Mouse (Mus musculus): ENCODE results near the gene Mllt11. TPM values are rescaled to one million over a fixed set of nuclear protein-coding genes. Genes with fewer than 3 reads are reported as not detected.

Gene Mllt11
- polyA plus RNA-seq, 2 experiments: 16.7 to 38.5 TPM

- Histone ChIP-seq H3K27me3 (ENCODE audit: control insufficient read depth, insufficient read depth, low read length) (no peaks in the 10 kb centered on the region), H3K27ac (replicated peaks; ENCODE audit: low read depth, low read length) (no peak overlapping the region), H3K9ac (ENCODE audit: low read depth, low read length, severe bottlenecking) (no peak overlapping the region), H3K4me1 (ENCODE audit: control insufficient read depth, insufficient read depth, low read length) (no peaks in the 10 kb centered on the region), H3K4me3 (replicated peaks; ENCODE audit: low read length) (no peak overlapping the region), H3K36me3 (ENCODE audit: control insufficient read depth, insufficient read depth, low read length) (peaks cover 35% of the 10 kb centered on the region), H3K9me3 (ENCODE audit: control insufficient read depth, low read length) (no peaks in the 10 kb centered on the region), H3K4me2 (replicated peaks; ENCODE audit: low read depth, low read length, severe bottlenecking) (no peak overlapping the region)
- ATAC-seq (ENCODE audit: low FRiP score, low read depth) (no peak), DNase-seq (ENCODE audit: low spot score) (no peak)
- no peak for TF ChIP-seq POLR2A (IDR thresholded peaks at IDR 0.05; ENCODE audit: borderline replicate concordance, extremely low read depth, insufficient read depth, insufficient read length)
- WGBS: 90% methylated on average over 5 of the region's 5 CpGs
Measured at GRCm38 (mm10) chr3:95269789-95270188, 37.8 kb upstream of the Mllt11 start.

GRCm38 (mm10) chr3:95267855-95268254, 35.9 kb upstream of the Mllt11 start:
- H3K27ac ChIP-seq (replicated peaks; ENCODE audit: low read depth, low read length): no peak overlapping the region

GRCm38 (mm10) chr3:95266052-95266451, 34.1 kb upstream of the Mllt11 start:
- Histone ChIP-seq H3K27me3 (ENCODE audit: control insufficient read depth, insufficient read depth, low read length) (no peaks in the 10 kb centered on the region), H3K4me2 (replicated peaks; ENCODE audit: low read depth, low read length, severe bottlenecking) (no peak overlapping the region), H3K4me3 (replicated peaks; ENCODE audit: low read length) (no peak overlapping the region), H3K4me1 (ENCODE audit: control insufficient read depth, insufficient read depth, low read length) (no peaks in the 10 kb centered on the region), H3K36me3 (ENCODE audit: control insufficient read depth, insufficient read depth, low read length) (peaks cover 65% of the 10 kb centered on the region), H3K9me3 (ENCODE audit: control insufficient read depth, low read length) (no peaks in the 10 kb centered on the region), H3K9ac (ENCODE audit: low read depth, low read length, severe bottlenecking) (no peak overlapping the region), H3K27ac (replicated peaks; ENCODE audit: low read depth, low read length) (no peak overlapping the region)
- DNase-seq (ENCODE audit: low spot score) (no peak), ATAC-seq (ENCODE audit: low FRiP score, low read depth) (no peak)
- 94% methylated on average over 3 of the region's 3 CpGs for WGBS
- no peak for TF ChIP-seq POLR2A (IDR thresholded peaks at IDR 0.05; ENCODE audit: borderline replicate concordance, extremely low read depth, insufficient read depth, insufficient read length)

More at GRCm38 (mm10) chr3:95267855-95268254, 35.9 kb upstream of the Mllt11 start:
- ATAC-seq (ENCODE audit: low FRiP score, low read depth) (no peak), DNase-seq (ENCODE audit: low spot score) (no peak)
- Histone ChIP-seq H3K9me3 (ENCODE audit: control insufficient read depth, low read length) (no peaks in the 10 kb centered on the region), H3K4me3 (replicated peaks; ENCODE audit: low read length) (no peak overlapping the region), H3K27me3 (ENCODE audit: control insufficient read depth, insufficient read depth, low read length) (no peaks in the 10 kb centered on the region), H3K4me2 (replicated peaks; ENCODE audit: low read depth, low read length, severe bottlenecking) (no peak overlapping the region), H3K4me1 (ENCODE audit: control insufficient read depth, insufficient read depth, low read length) (no peaks in the 10 kb centered on the region), H3K9ac (ENCODE audit: low read depth, low read length, severe bottlenecking) (no peak overlapping the region), H3K36me3 (ENCODE audit: control insufficient read depth, insufficient read depth, low read length) (peaks cover 50% of the 10 kb centered on the region)
- TF ChIP-seq POLR2A (IDR thresholded peaks at IDR 0.05; ENCODE audit: borderline replicate concordance, extremely low read depth, insufficient read depth, insufficient read length): no peak

GRCm38 (mm10) chr3:95264724-95265123, 32.8 kb upstream of the Mllt11 start:
- WGBS: 88% methylated on average over 1 of the region's 1 CpGs
- H3K36me3 ChIP-seq (ENCODE audit: control insufficient read depth, insufficient read depth, low read length): peaks cover 76% of the 10 kb centered on the region
- H3K4me3 ChIP-seq (replicated peaks; ENCODE audit: low read length): no peak overlapping the region
- H3K4me1 ChIP-seq (ENCODE audit: control insufficient read depth, insufficient read depth, low read length): no peaks in the 10 kb centered on the region
- no peak overlapping the region for H3K4me2 ChIP-seq (replicated peaks; ENCODE audit: low read depth, low read length, severe bottlenecking)
- H3K27ac ChIP-seq (replicated peaks; ENCODE audit: low read depth, low read length): no peak overlapping the region
- DNase-seq (ENCODE audit: low spot score) (no peak), ATAC-seq (ENCODE audit: low FRiP score, low read depth) (no peak)
- no peak overlapping the region for H3K9ac ChIP-seq (ENCODE audit: low read depth, low read length, severe bottlenecking)
- TF ChIP-seq POLR2A (IDR thresholded peaks at IDR 0.05; ENCODE audit: borderline replicate concordance, extremely low read depth, insufficient read depth, insufficient read length): no peak
- H3K9me3 ChIP-seq (ENCODE audit: control insufficient read depth, low read length): no peaks in the 10 kb centered on the region
- no peaks in the 10 kb centered on the region for H3K27me3 ChIP-seq (ENCODE audit: control insufficient read depth, insufficient read depth, low read length)

- peaks cover 77% of the 10 kb centered on the region for H3K36me3 ChIP-seq (ENCODE audit: control insufficient read depth, insufficient read depth, low read length)
- H3K4me2 ChIP-seq (replicated peaks; ENCODE audit: low read depth, low read length, severe bottlenecking): no peak overlapping the region
- no peaks in the 10 kb centered on the region for H3K9me3 ChIP-seq (ENCODE audit: control insufficient read depth, low read length)
- H3K9ac ChIP-seq (ENCODE audit: low read depth, low read length, severe bottlenecking): no peak overlapping the region
- peak; percentile 62; the same call in 1 of the 2 replicates for ATAC-seq (ENCODE audit: low FRiP score, low read depth)
- WGBS: 45% methylated on average over 11 of the region's 11 CpGs
- H3K27me3 ChIP-seq (ENCODE audit: control insufficient read depth, insufficient read depth, low read length): no peaks in the 10 kb centered on the region
- no peak overlapping the region for H3K4me3 ChIP-seq (replicated peaks; ENCODE audit: low read length)
- H3K4me1 ChIP-seq (ENCODE audit: control insufficient read depth, insufficient read depth, low read length): no peaks in the 10 kb centered on the region
- no peak for TF ChIP-seq POLR2A (IDR thresholded peaks at IDR 0.05; ENCODE audit: borderline replicate concordance, extremely low read depth, insufficient read depth, insufficient read length)
- peak; percentile 58 for DNase-seq (ENCODE audit: low spot score)
- H3K27ac ChIP-seq (replicated peaks; ENCODE audit: low read depth, low read length): no peak overlapping the region
Measured at GRCm38 (mm10) chr3:95263089-95263739, 31.2 kb upstream of the Mllt11 start.
